Mouse (Mus musculus) gastrocnemius, postnatal 36 days (tissue): ENCODE measurements around the gene Spop. TPM values are rescaled to one million over a fixed set of nuclear protein-coding genes. Genes with fewer than 3 reads are reported as not detected.
A peak's percentile ranks its signal among the peaks of the same experiment; 100 is the strongest.
"Not testable (repeated sequence)": the region's sequence is repeated elsewhere in the genome, so short reads cannot be mapped to it uniquely, and the experiment has no call there.

Experiments
- DNase-seq, 2 experiments: peaks; one replicate each; pipeline ENCODE4 v3.0.0; 2022
- intact Hi-C: fragments of 180-260 bp; cut with DNase I; formaldehyde crosslinking; loops from one replicate; pipeline ENCODE4 v1.15.1; 2025
- total RNA-seq, 2 experiments: library from RNA; stranded (reverse); gene quantifications; 2 replicates each; pipeline ENCODE4 v1.2.3; 2021

The Spop gene
- total RNA-seq, 2 experiments from 2014 or later = 178 to 196 TPM

DNA sequence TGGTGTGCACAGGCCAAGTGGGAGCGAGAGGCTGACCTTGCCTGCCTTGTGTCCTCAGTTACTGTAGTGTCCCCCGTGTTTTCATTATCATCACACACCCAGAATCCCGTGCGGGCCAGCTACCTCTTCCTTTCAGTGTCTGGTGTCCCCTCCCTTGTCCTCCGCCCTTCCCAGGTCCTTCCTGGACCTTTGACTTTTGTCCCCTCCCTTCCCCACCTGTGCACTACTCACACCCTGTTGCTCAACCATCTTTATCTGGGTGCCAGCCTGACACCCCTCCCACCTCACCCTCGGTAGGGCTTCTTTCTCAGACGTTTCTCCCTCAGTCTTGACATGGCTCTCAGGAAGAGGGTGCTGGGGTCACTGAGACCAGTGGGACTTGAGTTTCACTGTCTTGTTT is 26.5 kb upstream of the Spop start:
- intact Hi-C loops = loop anchor here (5.0 to 10.0 kb wide), 2 partner anchors 125 to 257 kb away; partner anchors contain the start of gene Nxph3
- DNase-seq = no peak

DNA sequence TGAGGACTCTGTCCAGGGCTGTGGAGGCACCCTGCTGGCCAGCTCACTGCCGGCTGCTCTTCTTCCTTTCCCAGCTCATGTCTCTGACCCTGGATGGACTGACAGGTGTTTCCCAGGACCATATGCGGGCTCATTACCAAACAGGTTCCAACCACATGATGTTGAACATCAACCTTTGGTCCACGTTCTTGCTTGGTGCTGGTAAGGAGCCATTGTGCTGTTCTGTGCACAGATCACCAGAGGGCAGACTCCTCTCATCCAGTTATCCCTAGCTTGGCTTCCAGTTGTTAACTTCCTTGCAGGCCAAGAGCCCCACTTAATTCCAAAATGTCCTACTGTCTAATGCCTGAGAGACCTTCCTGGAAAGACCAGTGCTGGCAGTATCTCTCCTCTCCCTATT is 24.9 kb upstream of the Spop start:
- intact Hi-C loops = loop anchor here (5.0 to 10.0 kb wide), 2 partner anchors 123 to 256 kb away; partner anchors contain the start of gene Nxph3
- DNase-seq = no peak

DNA sequence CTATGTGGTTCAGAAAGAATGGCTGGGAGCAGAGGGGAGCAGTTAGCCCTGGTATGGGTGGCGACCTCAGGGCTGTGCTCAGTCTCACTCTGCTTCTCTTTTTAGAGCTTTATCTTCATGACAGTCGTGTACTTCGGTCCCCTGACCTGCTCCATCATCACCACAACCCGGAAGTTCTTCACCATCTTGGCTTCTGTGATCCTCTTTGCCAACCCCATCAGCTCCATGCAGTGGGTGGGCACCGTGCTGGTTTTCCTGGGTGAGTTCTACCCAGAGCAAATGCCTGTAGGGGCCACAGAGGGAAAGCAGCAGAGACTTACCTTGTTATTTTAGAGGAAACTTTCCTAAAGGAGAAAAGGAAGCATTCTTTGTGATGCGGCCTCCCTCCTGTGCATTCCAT is 23.5 kb upstream of the Spop start:
- intact Hi-C loops = no loop called here
- no peak for DNase-seq

DNA sequence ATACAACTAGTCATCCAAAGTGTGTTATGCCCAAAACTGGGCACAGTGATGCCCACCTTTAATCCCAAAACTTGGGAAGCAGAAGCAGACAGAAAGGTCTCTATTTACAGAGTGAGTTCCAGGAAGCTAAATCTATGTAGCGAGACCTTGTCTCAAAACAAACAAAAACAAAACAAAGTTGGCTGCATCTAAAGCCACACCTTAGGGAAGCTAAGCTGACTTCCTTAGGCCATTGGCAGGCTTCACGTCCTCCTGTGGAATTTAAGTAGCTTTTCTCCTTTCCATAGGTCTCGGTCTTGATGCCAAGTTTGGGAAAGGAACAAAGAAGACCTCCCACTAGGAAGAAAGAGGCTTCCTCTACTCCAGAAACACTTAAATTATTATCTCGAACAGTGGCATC is 22.7 kb upstream of the Spop start:
- DNase-seq = no peak
- intact Hi-C loops = no loop called here

DNA sequence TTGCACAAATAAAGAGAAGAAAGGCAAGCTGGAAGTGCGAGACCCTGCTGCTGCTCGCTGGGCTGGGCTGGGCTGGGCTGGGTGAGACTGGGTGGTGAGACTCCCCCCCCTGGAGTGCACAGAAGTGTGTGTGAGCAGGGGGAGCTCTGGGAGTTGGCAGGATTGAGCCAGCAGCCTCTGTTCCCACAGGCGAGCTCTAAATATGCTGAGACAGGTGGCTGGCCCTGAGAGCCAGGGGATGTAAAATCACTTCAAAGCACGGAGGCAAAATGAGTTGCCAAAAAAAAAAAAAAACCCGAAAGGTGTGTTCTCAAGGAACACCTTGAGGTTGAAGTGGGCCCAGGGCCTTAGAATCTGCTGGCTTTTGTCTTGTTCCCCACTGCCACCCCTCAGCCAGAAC is 22.1 kb upstream of the Spop start:
- intact Hi-C loops = no loop called here
- DNase-seq = no peak

DNA sequence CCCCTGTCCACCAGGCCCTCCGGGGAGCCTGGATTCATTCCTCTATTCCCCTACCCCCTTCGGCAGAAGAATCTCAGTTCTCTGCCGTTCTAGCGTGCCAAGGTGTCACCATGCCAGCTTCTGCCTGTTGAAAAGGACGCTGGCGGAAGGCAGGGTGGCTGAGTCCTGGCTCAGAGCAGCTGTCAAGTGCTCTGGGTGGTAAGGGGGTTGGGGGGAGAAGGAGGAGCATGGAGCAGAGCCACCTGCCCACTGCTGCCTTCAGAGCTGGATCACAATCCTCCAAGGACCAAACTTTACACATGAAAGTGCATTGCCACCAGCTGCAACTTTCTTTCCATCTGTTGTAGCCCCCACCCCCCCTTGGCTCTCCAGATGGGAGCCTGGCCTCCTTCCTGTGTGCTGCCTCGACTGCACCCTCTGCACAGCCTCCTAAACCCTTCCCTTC is 21.6 kb upstream of the Spop start:
- DNase-seq = no peak
- intact Hi-C loops = no loop called here

DNA sequence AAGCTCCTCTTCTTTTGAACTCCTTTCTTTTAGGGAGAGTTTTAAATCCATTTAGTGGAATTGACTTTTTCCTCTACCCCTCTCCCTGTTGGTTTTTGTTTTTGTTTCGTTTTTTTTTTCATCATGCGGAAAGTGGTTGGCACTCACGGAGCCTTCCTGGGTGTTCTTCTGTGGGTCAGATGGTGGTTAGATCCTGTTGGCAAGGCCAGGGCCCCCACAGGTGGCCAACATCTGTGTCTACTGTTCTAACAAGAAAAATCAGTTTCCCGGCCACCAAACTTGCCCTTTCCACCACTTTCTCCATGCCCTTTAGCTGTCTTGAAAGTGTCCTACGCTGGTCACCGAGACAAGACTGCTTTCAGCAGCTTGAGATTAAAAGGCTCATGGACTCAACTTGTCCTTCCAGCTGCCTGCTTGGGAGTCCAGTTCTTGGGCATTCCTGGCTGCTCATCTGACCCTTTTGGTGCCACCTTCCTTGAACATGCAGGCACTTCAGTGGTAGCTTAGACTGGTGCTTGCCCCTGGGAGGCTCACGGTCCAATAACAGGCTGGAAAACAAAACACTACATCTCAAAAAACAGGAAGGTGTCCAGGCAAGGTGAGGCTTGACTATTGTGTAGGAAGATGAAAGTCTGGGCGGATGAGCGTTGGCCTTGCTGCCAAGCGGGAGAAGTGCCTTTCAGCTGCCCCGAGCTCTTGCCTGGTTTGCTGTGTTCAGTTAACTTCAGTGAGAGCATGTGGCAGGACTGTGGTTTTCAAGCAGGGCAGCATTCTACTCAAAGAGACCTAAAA is 21.0 kb upstream of the Spop start:
- intact Hi-C loops = no loop called here
- no peak for DNase-seq

DNA sequence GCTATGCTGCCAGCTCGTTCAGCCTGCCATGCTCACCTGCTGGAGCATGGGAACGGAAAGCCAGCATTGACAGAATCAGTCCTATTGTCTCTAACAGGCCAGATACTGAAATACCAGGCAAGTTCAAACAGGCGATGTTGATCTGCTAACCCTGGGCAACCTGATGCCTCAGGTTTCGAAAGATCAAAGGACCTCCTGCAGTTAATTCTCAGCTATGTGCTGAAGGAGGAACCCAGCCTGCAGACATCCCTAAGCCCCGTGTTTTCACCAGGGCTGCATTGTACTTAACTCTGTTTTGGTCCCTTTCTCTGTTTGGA is 20.4 kb upstream of the Spop start:
- no peak for DNase-seq
- intact Hi-C loops = no loop called here

DNA sequence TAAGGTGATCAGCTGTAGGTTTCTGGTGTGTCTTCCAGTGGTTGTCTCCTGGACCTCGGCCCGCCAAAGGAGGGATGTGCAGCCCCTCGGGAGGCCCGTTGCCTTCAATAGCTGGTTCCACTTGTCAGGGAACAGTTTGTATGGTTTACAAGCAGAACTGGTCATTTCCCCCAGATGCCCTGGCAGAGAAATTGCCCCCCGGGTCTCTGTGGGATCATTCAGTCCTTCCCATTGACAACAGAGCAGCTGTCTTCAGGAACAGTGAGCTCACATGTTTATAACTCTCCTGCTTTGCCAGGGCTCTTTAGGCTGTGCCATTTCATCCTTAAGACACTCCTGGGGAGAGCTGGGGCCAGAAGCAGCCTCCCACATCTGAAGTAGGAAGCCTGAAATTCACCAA is 19.8 kb upstream of the Spop start:
- intact Hi-C loops = no loop called here
- DNase-seq = no peak

DNA sequence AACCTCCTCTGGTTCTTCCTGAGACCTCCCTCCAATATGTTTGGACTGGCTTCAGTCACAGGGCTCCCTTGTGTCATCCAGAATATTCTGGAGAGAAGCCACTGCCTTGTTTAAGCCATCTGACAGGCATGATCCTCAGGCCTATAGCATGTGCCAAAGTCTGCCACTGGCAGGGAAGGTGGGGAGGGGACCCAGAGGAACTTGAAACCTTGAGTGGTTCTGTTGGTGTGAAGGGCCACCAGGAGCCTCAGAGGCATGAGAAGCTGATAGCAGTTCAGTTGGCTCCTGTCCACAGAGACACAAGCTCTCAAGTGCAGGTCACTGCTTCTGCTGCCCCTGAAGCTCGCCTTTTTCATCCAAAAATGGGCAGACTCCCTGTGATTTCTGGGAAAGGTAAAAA is 17.3 kb upstream of the Spop start:
- DNase-seq = no peak
- intact Hi-C loops = loop anchor here (5.0 kb wide), 1 partner anchor 81 kb away; no protein-coding TSS in a partner anchor

DNA sequence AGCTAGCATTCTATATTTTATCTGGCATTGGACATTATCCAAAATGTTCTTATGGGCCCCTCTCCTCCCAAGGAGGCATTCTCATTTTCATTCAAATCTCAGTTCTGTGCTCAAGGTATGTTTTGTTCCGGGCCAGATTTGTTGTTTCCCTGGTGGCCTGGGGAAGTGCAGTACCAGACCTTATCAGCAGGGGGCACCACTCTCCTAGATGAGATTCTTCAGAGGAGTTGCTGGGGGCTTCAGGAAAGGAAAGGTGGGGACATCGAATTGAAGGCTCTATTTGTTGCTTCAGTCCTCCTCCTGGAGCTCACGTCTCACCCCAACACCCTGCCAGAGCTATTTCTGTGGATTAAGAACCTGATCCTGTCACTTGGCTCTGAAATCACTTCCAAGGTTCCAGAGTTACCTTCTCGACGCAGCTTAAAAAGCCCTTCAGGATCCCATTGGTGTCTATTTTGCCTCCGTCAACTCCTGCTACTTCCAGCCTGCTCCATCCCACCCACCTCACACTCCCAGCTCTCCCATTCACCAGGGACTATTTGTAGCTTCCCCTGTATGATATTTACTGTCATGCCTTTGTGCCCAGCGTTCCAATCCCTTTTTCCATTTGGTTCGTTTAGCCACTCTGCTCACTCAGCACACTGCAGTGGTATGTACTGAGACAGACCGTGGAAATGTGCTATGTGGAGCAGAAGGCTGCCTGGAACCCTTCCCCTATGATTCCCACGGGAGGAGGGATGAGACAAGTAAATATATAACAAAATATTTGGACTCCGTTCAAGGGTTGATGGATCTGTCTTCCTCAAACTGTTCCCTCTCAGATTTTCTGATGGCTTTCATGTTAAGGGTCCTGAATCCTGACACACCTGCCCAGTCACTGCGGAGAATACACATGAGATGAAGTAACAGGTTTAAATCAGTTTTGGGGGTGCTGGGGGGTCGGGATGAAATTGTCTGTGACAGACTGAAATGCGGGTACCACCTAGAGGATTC is 15.7 kb upstream of the Spop start:
- intact Hi-C loops = loop anchor here (5.0 kb wide), 1 partner anchor 79 kb away; no protein-coding TSS in a partner anchor
- DNase-seq = peak; percentile 67 to 75

DNA sequence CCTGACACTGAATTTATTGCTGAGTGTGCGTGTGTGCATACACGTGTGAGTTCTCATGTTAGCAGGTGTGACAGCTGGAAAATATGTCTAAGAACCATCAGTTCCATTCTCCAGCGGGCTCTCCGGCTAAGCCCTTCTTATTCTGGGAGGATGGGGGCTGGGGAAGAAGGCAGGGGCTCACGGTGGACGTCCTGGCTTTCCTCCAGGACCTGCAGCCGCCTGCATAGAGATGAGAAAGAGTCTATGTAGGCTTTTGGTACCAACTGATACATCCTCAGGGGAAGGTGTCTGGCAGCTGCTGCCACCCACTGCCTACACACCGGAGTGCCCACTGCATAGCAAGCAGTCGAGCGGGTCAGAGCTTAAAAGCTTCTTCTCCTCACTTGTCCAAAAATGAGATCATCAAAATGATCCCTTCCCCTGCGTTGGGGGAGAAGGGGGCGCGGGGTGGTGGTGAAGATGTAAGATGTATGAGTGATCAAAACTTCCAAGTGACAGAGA is 14.3 kb upstream of the Spop start:
- intact Hi-C loops = loop anchor here (1.0 to 5.0 kb wide), 2 partner anchors 34 to 78 kb away; no protein-coding TSS in a partner anchor
- no peak for DNase-seq

DNA sequence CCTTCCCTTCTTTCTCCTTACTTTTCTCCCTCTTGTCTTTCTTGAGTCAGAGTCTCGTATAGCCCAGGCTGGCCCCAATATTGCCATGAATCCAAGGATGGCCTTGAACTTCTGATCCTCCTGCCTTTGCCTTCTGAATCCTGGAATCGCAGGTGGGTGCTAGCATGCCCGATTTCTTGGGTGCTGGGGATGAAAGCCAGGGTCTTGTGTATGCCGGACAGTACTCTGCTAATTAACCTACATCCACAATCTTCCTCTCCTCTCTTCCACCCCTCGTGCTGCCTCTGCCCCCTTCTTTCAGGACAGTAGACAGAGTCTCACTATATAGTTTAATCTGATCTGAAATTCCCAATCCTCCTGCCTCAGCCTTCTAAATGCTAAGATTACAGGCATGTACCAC is 12.3 kb upstream of the Spop start:
- intact Hi-C loops = no loop called here
- no peak for DNase-seq

DNA sequence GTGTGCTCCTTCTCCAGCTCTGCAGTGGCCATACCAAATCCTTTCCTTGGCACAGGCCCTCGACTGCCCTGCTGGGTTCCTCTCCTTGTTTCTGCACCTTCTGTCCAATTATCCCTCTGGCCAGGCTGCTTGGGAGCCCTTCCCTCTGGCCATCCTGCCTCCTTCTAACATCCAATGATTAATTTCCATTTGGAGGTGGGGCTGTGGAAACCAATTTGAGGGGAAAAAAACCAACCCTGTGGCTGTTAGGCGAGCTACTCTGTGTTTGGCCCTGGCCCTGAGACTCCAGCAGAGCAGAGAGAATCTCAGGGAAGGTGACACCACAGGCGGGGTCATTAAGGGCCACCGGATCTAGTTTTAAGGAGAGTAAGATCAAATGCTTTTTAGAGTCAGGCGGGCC is 11.7 kb upstream of the Spop start:
- no peak for DNase-seq
- intact Hi-C loops = no loop called here

DNA sequence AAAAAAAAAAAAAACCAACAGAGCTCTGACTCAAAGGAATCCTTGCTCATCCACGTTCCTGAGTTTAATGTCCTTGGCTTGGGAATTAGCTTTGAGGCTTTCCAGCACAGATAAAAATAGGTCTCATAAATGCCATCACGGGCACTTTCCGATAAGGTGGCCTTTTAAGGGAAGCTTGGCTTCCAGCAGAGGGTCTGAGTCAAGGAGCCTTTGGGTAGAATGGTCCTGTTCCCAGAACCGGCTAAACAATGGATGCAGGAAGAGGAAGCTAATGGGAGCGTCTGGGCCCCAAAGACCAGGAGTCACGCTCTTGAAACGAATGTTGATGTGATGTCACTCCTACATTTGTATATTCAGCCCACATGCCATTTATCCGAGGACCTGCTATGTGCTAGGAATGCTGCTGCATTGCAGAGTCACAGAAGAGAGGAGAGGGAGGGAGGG is 11.2 kb upstream of the Spop start:
- intact Hi-C loops = no loop called here
- DNase-seq = no peak

DNA sequence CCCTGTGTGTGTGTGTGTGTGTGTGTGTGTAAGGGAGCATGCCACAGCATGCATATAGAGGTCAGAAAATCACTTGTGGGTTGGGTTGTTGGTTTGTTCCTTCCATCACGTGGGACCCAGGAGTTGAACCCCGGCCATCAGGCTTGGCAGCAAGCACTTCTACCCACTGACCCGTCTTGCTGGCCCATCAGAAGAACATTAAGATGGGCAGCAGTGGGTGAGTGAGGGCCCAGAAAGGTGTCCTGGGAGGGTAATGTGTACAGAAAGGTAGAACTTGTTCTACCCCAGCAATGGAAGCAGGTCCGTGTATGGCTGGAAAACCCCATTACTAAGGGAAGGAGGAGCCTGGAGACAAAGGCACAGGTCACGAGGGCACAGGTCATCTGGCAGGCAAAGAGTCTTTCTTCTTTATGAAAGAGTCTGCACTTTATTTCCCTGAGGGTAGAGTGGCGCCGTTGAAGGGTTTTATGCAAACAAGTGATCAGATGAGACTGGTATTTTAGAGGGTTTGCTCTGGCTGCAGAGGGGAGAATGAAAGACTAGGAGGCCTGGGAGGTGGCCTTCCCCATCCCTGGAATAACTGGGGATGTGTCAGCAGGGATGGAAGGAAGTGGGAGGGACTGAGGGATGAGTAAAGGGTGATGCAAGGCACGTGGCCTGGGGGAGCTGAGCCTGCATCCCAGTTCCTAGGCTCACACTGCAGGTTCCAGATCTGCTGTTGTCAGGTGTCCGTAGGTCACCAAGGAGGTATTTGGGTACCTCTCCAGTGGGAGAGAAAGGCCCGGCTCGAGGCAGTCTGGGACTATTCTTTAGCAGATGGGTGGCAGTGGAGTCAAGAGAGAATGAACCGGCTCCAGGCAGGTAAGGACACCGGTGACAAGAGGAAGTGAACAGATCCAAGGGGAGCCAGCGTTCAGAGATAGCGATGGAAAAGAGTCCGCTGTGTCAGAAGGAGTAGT is 10.2 kb upstream of the Spop start:
- DNase-seq = no peak
- intact Hi-C loops = no loop called here

DNA sequence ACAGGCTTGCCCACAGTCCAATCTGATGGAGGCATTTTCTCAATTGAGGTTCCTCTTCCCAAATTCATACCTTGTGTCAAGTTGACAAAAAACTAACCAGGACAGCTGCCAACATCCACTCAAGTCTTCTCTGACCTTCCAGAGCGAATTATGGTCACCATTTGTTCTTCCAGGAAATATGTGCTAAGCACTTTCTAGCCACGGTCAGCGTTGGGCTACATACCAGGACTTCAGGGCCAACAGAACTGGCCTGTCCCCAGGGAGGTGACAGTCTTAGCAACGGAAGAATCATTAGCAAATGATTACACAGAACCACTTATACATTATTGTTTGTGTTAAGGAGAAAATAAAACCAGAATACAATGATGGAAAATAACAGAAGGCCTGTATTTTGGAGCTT is 8.1 kb upstream of the Spop start:
- DNase-seq = no peak
- intact Hi-C loops = no loop called here

DNA sequence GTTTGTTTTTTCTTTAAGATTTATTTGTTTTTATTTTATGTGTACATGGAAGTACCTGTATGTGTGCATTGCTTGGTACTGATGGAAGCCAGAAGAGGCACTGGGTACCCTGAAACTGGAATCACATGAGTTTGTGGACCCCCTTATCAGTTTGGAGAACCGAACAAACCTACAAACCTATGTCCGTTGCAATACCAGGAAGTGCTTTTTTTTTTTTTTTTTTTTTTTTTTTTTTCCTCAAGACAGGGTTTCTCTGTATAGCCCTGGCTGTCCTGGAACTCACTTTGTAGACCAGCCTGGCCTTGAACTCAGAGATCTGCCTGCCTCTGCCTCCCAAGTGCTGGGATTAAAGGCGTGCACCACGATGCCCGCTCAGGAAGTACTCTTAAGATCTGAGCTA is 7.5 kb upstream of the Spop start:
- DNase-seq = not testable (repeated sequence)

DNA sequence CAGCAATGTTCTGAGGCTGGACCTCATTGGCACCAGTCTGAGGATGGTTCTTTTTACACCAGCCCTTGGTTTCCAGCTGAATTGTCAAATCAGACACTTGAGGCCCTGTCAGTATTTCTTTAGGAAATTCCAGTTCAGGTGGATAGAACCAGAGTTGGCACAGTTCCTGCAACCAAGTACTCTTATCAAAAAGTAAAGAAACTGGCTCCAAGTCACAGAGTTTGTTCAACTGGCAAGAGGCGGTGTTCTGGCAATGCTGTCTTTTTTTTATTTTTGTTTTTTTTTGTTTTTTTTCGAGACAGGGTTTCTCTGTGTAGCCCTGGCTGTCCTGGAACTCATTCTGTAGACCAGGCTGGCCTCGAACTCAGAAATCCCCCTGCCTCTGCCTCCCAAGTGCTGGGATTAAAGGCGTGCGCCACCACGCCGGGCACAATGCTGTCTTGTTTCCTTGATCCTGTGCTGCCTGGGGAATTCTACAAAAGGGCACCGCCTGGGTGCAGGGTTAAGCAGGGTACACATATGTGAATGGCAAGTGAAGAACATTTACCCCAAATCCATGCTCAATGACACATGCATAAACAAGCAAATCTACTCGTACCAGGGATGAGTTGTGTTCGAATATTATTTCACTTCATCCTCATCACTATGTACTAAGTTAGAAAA is 4.3 kb upstream of the Spop start:
- DNase-seq = no peak
- intact Hi-C loops = loop anchor here (5.0 kb wide), 1 partner anchor 53 kb away; no protein-coding TSS in a partner anchor

More for the DNA sequence above, 7.5 kb upstream of the Spop start:
- intact Hi-C loops = not testable (repeated sequence)
